Mouse (Mus musculus) kidney, embryonic 16.5 days (tissue): ENCODE data around the gene Ctbs. TPM values are rescaled to one million over a fixed set of nuclear protein-coding genes. Genes with fewer than 3 reads are reported as not detected.
"Not testable (repeated sequence)": the region's sequence is repeated elsewhere in the genome, so short reads cannot be mapped to it uniquely, and the experiment has no call there.

ENCODE experiments used
- ATAC-seq: fragments of 200-750 bp; cut with Nextera tagmentation; 2 replicates; pipeline ENCODE4 v1.8.0; 2017; ENCODE audit warnings: moderate TSS enrichment; ENCODE audit not compliant: low FRiP score, low TSS enrichment
- H3K27ac ChIP-seq: fragments of 300-500 bp; sonication (generic); 2 replicates; pipeline ENCODE4 v1.5.1; 2014; ENCODE audit warnings: low read length
- H3K27me3 ChIP-seq: fragments of 300-500 bp; sonication (generic); 2 replicates; pipeline ENCODE4 v1.6.1; 2014; ENCODE audit warnings: low read length, control low read depth, mixed read lengths; ENCODE audit not compliant: insufficient read depth
- H3K36me3 ChIP-seq: fragments of 300-500 bp; sonication (generic); 2 replicates; pipeline ENCODE4 v1.6.1; 2014; ENCODE audit warnings: low read length, control low read depth, mixed read lengths; ENCODE audit not compliant: insufficient read depth
- H3K4me1 ChIP-seq: fragments of 300-500 bp; sonication (generic); 2 replicates; pipeline ENCODE4 v1.6.1; 2014; ENCODE audit warnings: low read length, control low read depth, mixed read lengths; ENCODE audit not compliant: insufficient read depth
- H3K4me2 ChIP-seq: fragments of 300-500 bp; sonication (generic); replicated peaks from 2 replicates; pipeline ENCODE4 v1.6.1; 2014; ENCODE audit warnings: low read depth, low read length
- H3K4me3 ChIP-seq: fragments of 300-500 bp; sonication (generic); 2 replicates; pipeline ENCODE4 v1.5.1; 2014; ENCODE audit warnings: mild to moderate bottlenecking, low read length
- H3K9ac ChIP-seq: fragments of 300-500 bp; sonication (generic); replicated peaks from 2 replicates; pipeline ENCODE4 v1.6.1; 2014; ENCODE audit warnings: low read length
- H3K9me3 ChIP-seq: fragments of 300-500 bp; sonication (generic); 2 replicates; pipeline ENCODE4 v1.6.1; 2016; ENCODE audit warnings: low read length, control low read depth
- WGBS: fragments of 180-500 bp; shearing (Covaris S2); extraction: QIAGEN DNeasy Blood & Tissue Kit; methylation state at CpG from one replicate; pipeline ENCODE4 v1.1.7; 2014; 5-methylcytosine and 5-hydroxymethylcytosine counted together
- polyA plus RNA-seq: library from polyadenylated mRNA; unstranded; fragments of >200 nt; fragmentation: Nextera tagmentation; extraction: Ambion mirVana; gene quantifications from 2 replicates; pipeline ENCODE4 v1.2.1, GENCODE M21; 2015

Ctbs gene
- polyA plus RNA-seq, 1 experiment from 2014 or later, result 17.4 TPM

- no peak overlapping the region for H3K9ac ChIP-seq
- no peaks in the 10 kb centered on the region for H3K27me3 ChIP-seq
- ATAC-seq, result no peak
- H3K4me2 ChIP-seq, result no peak overlapping the region
- WGBS, result 44% methylated on average over 7 of the region's 7 CpGs
- peaks cover 9% of the 10 kb centered on the region; the same call in 1 of the 2 replicates for H3K4me1 ChIP-seq
- no peak overlapping the region for H3K27ac ChIP-seq
- no peaks in the 10 kb centered on the region for H3K9me3 ChIP-seq
- peaks cover 44% of the 10 kb centered on the region for H3K36me3 ChIP-seq
- H3K4me3 ChIP-seq, result no peak overlapping the region
Measured at GRCm38 (mm10) chr3:146425902-146426301, 23.7 kb upstream of the Ctbs start.

DNA sequence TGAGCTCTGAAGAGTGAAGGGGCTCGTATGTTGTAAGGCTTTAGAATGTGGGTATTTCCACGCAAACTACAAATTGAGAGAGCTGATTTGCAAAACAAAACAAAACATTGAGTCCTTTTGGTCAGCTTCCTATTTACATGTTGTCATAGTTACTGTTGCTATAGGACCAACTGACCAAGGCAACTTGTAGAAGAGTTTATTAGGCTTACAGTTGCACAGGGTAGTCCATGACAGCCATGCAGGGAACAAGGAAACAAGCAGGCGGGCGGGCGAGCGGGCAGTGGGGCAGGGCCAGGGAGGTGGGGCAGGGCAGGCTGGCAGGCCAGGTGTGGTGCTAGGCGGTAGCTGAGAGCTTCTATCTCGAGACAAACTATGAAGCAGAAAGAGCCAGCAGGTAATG lies 23.1 kb upstream of the Ctbs start:
- ATAC-seq, result no peak
- no peak overlapping the region for H3K27ac ChIP-seq
- WGBS, result 91% methylated on average over 8 of the region's 8 CpGs
- H3K4me3 ChIP-seq, result no peak overlapping the region
- peaks cover 9% of the 10 kb centered on the region; the same call in 1 of the 2 replicates for H3K4me1 ChIP-seq
- no peaks in the 10 kb centered on the region for H3K9me3 ChIP-seq
- peaks cover 47% of the 10 kb centered on the region for H3K36me3 ChIP-seq
- H3K9ac ChIP-seq, result no peak overlapping the region
- H3K27me3 ChIP-seq, result no peaks in the 10 kb centered on the region
- H3K4me2 ChIP-seq, result no peak overlapping the region

DNA sequence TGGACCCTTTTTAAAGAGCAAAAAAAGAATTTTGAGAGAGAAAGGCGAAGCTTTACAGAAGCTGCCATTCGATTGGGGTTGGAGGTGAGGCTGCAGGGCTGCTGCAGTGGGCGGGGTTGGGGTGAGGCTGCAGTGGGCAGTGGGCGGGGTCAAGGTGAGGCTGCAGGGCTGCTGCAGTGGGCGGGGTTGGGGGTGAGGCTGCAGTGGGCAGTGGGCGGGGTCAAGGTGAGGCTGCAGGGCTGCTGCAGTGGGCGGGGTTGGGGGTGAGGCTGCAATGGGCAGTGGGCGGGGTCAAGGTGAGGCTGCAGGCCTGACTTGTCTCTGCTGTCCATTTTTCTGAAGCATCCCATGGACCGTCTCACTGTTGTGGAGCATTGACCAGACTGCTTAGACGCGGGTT lies 16.5 kb upstream of the Ctbs start:
- not testable (repeated sequence) for H3K4me2 ChIP-seq, H3K4me1 ChIP-seq, H3K27me3 ChIP-seq, H3K27ac ChIP-seq, H3K4me3 ChIP-seq, ATAC-seq, H3K9ac ChIP-seq, H3K9me3 ChIP-seq
- WGBS, result 88% methylated on average over 11 of the region's 11 CpGs
- peaks cover 43% of the 10 kb centered on the region for H3K36me3 ChIP-seq

DNA sequence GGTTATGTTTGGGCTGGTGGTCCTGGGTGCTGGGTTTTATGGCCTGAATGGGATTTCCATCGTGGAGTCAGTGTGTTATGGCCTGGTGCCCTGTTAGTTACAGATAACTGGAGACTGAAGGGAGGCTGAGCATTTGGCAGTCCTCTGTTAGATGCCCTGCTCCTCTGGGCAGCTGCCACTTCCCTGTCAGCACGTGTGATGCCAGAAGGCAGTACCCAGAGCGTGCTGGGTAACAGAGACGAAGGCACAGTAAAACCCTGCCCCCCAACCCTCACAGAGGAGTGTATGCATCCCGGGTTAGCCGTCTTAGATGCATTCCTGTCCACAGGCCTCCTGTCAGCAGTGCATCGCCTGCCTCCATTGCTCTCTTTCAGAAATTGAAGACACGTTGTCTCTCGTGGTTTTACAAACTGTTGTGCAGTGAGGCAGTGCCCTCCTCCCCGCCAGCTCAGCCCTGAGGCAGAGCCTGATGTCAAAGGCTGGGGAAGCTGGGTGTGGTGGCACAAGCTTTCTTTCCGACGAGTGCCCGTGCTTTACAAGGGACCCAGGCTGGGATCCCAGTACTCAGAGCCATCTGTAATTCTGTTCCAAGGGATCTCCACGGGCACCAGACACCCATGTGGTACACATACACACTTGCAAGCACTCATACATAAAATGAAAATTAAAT lies 15.8 kb upstream of the Ctbs start:
- H3K4me3 ChIP-seq, result no peak overlapping the region
- peaks cover 44% of the 10 kb centered on the region for H3K36me3 ChIP-seq
- no peaks in the 10 kb centered on the region for H3K27me3 ChIP-seq
- H3K9me3 ChIP-seq, result no peaks in the 10 kb centered on the region
- no peaks in the 10 kb centered on the region for H3K4me1 ChIP-seq
- no peak overlapping the region for H3K4me2 ChIP-seq
- H3K9ac ChIP-seq, result no peak overlapping the region
- no peak for ATAC-seq
- WGBS, result 91% methylated on average over 14 of the region's 14 CpGs
- no peak overlapping the region for H3K27ac ChIP-seq

DNA sequence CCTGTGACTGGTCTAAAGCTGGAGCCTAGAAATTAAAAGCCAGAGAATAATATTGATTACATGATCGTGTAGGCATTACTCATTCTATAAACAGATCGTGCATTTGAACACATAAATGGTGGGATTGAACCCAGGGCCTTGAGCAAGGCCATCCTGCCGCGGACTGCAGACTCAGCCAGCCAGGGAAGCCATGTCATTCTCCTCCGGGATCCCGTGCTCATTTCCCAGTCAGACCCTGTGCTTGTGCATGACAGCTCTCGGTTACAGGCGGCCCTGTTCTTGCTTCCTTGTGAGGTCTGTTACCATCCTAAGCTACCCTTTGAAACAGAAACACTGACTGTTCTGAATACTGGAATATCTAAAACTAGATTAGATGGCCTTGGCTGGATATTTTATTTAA lies 14.9 kb upstream of the Ctbs start:
- H3K4me3 ChIP-seq, result no peak overlapping the region
- peaks cover 40% of the 10 kb centered on the region for H3K36me3 ChIP-seq
- H3K4me1 ChIP-seq, result no peaks in the 10 kb centered on the region
- WGBS, result 92% methylated on average over 8 of the region's 8 CpGs
- no peak for ATAC-seq
- H3K27me3 ChIP-seq, result no peaks in the 10 kb centered on the region
- no peak overlapping the region for H3K27ac ChIP-seq
- H3K4me2 ChIP-seq, result no peak overlapping the region
- H3K9me3 ChIP-seq, result no peaks in the 10 kb centered on the region
- no peak overlapping the region for H3K9ac ChIP-seq

DNA sequence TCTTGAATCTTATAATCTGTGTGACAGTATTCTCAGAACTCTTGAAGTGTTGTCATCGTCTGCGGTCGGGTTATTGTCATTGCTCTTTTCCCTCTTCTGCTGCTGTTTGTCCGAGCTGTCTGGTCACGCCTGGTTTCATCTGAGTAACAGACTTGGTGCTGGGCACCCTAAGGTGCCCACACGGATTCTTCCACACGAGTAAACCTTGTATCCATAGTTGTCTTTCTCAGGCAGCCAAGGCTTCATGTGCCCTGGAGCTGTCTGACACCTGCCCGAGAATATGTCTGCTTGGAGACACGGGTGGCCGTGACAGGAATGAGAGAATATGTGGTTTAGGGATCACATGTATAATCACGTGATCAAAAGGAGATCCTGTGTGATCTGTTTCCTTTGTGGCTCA lies 14.1 kb upstream of the Ctbs start:
- no peaks in the 10 kb centered on the region for H3K27me3 ChIP-seq
- 90% methylated on average over 11 of the region's 11 CpGs for WGBS
- no peak overlapping the region for H3K4me2 ChIP-seq
- H3K4me1 ChIP-seq, result no peaks in the 10 kb centered on the region
- no peaks in the 10 kb centered on the region for H3K9me3 ChIP-seq
- no peak for ATAC-seq
- no peak overlapping the region for H3K27ac ChIP-seq
- no peak overlapping the region for H3K9ac ChIP-seq
- no peak overlapping the region for H3K4me3 ChIP-seq
- peaks cover 38% of the 10 kb centered on the region for H3K36me3 ChIP-seq

- no peaks in the 10 kb centered on the region for H3K9me3 ChIP-seq
- no peaks in the 10 kb centered on the region for H3K4me1 ChIP-seq
- no peaks in the 10 kb centered on the region for H3K27me3 ChIP-seq
- H3K4me3 ChIP-seq, result no peak overlapping the region
- WGBS, result 93% methylated on average over 8 of the region's 8 CpGs
- H3K27ac ChIP-seq, result no peak overlapping the region
- no peak for ATAC-seq
- H3K4me2 ChIP-seq, result no peak overlapping the region
- H3K9ac ChIP-seq, result no peak overlapping the region
- peaks cover 32% of the 10 kb centered on the region for H3K36me3 ChIP-seq
Measured at GRCm38 (mm10) chr3:146436114-146436513, 13.5 kb upstream of the Ctbs start.

DNA sequence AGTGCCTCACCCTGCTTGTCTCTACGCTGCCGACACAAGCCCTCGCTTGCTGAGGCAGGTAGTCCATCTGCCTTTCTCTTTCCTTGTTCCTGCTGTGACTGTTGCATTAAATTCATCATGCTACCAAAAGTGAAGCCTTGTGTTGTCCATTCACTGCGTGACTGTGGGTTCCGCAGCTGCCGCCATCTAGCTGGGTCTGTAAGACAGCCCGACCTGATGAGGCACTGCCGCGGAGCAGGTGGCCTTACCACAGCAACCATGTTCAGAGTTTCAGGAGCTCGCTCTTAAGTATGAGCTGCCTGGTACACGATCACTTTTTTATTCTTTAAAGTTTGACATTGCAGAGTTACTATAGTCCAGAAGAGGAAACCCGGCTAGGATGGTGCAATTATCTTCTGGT lies 9.6 kb upstream of the Ctbs start:
- Histone ChIP-seq H3K27me3 (no peaks in the 10 kb centered on the region), H3K27ac (no peak overlapping the region), H3K36me3 (peaks cover 19% of the 10 kb centered on the region), H3K9ac (no peak overlapping the region), H3K4me3 (no peak overlapping the region), H3K4me2 (no peak overlapping the region), H3K9me3 (no peaks in the 10 kb centered on the region), H3K4me1 (no peaks in the 10 kb centered on the region)
- 95% methylated on average over 12 of the region's 12 CpGs for WGBS
- ATAC-seq, result no peak

DNA sequence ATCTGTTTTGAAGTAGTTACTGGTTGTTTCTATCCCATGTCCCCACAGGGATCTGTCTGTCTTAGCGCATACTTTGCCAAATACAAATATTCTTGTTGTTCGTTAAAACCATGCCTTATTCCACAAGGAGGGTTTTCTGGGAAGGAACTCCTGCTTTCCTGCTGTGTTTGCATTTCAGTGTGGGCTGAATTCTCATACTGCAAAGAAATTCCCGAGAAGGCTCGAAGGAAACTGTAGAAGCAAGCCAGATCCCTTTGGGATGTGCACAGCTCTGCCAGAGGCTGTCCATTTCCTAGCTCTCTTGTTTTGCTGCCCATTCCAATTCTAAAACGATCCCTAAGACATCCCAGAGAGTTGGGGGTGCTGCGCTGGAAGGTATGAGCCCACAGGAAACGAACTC lies 9.2 kb upstream of the Ctbs start:
- H3K9me3 ChIP-seq, result no peaks in the 10 kb centered on the region
- no peak overlapping the region for H3K4me2 ChIP-seq
- H3K27me3 ChIP-seq, result no peaks in the 10 kb centered on the region
- no peak overlapping the region for H3K27ac ChIP-seq
- 90% methylated on average over 7 of the region's 7 CpGs for WGBS
- H3K4me1 ChIP-seq, result no peaks in the 10 kb centered on the region
- no peak for ATAC-seq
- H3K4me3 ChIP-seq, result no peak overlapping the region
- no peak overlapping the region for H3K9ac ChIP-seq
- peaks cover 19% of the 10 kb centered on the region for H3K36me3 ChIP-seq

DNA sequence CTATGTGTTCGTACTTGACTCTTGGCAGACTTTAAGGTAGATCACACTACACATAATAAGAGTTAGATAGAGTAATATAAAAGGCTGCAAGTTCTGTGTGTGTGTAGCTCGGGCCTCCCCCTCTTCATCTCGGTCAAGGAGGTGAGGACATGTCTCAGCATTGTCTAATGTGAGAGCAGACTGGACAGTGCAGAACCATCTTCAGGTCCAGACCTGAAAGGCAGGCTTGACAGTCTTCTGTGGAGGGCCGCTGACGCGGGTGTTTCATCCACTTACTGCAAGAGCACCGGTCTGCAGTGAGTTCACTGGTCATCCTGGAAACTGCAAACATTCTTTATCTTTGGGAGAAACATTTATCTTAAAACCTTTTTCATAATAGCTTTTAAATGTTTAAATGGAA lies 7.1 kb upstream of the Ctbs start:
- 0 out of 2 replicates have a peak, but pooled peaks cover 5% of the 10 kb centered on the region for H3K9me3 ChIP-seq

More for the DNA sequence above, 7.1 kb upstream of the Ctbs start:
- Histone ChIP-seq H3K36me3 (peaks cover 10% of the 10 kb centered on the region; the same call in 1 of the 2 replicates), H3K9ac (no peak overlapping the region), H3K4me2 (no peak overlapping the region), H3K27ac (no peak overlapping the region), H3K4me3 (no peak overlapping the region), H3K4me1 (no peaks in the 10 kb centered on the region), H3K27me3 (no peaks in the 10 kb centered on the region)
- WGBS, result 93% methylated on average over 7 of the region's 7 CpGs
- ATAC-seq, result no peak
